Mouse (Mus musculus) CH12.LX (cell line): Measurements from ENCODE around the gene Prkab1. TPM values are rescaled to one million over a fixed set of nuclear protein-coding genes. Genes with fewer than 3 reads are reported as not detected.

Experiments
- DNase-seq: peaks from one replicate; pipeline ENCODE4 v3.0.0-alpha.2; 2013; ENCODE audit errors: extremely low read depth
- H3K27ac ChIP-seq: 2 replicates; pipeline ENCODE4 v1.5.1; 2012; ENCODE audit warnings: low read depth, mild to moderate bottlenecking, control low read depth, moderate library complexity; ENCODE audit not compliant: insufficient read depth
- H3K27me3 ChIP-seq: replicated peaks from 2 replicates; pipeline ENCODE3; 2012; ENCODE audit warnings: inconsistent platforms
- H3K36me3 ChIP-seq, 2 experiments: replicated peaks in 1 of 2; 2 replicates each; pipeline versions ENCODE3 to v1.6.1; 2012; ENCODE audit warnings: inconsistent platforms in 1 of 2, low read length in 1 of 2, mild to moderate bottlenecking in 1 of 2, mixed read lengths in 1 of 2, moderate library complexity in 1 of 2; ENCODE audit not compliant: control insufficient read depth in 1 of 2, insufficient read depth in 1 of 2
- H3K4me1 ChIP-seq, 2 experiments: 2 replicates each; pipeline ENCODE4 v1.6.1; 2012; ENCODE audit warnings: inconsistent platforms in 1 of 2, moderate library complexity in 1 of 2; ENCODE audit not compliant: insufficient read depth in 2 of 2, control insufficient read depth in 1 of 2
- H3K4me2 ChIP-seq: 2 replicates; pipeline ENCODE4 v1.6.1; 2012; ENCODE audit warnings: low read depth, mild to moderate bottlenecking, control low read depth; ENCODE audit not compliant: poor library complexity, insufficient read depth, severe bottlenecking
- H3K4me3 ChIP-seq, 3 experiments: fragments of 150-350 bp in 1 of 3; sonication (generic) in 1 of 3; replicated peaks in 1 of 3; 2 replicates each; pipeline versions ENCODE3 to v1.5.1; 2011 to 2012; ENCODE audit warnings: low read depth in 2 of 3, low read length in 2 of 3, mild to moderate bottlenecking in 2 of 3, moderate library complexity in 2 of 3, control low read depth in 1 of 3, improper control_type of control experiment in 1 of 3, inconsistent platforms in 1 of 3, mixed read lengths in 1 of 3; ENCODE audit not compliant: poor library complexity in 1 of 3
- H3K79me2 ChIP-seq: replicated peaks from 2 replicates; pipeline ENCODE4 v1.6.1; 2012; ENCODE audit warnings: mild to moderate bottlenecking, moderate library complexity; ENCODE audit not compliant: control insufficient read depth, poor library complexity, insufficient read depth, severe bottlenecking; ENCODE audit errors: extremely low read depth
- H3K9ac ChIP-seq: 2 replicates; pipeline ENCODE4 v1.6.1; 2012; ENCODE audit warnings: low read depth, mild to moderate bottlenecking, control low read depth, moderate library complexity; ENCODE audit not compliant: insufficient read depth
- H3K9me3 ChIP-seq: replicated peaks from 2 replicates; pipeline ENCODE3; 2012; ENCODE audit warnings: low read length, inconsistent platforms, mixed read lengths
- CHD2 ChIP-seq: IDR thresholded peaks from 2 replicates; pipeline ENCODE4 v1.6.1; 2011; ENCODE audit warnings: low read length, improper control_type of control experiment
- CTCF ChIP-seq, 2 experiments: IDR thresholded peaks in 1 of 2; conservative IDR thresholded peaks in 1 of 2; 2 replicates each; pipeline ENCODE4 v1.5.1; 2011 to 2012; ENCODE audit warnings: low read depth in 2 of 2, low read length in 2 of 2, improper control_type of control experiment in 1 of 2, inconsistent platforms in 1 of 2, mild to moderate bottlenecking in 1 of 2, moderate library complexity in 1 of 2
- MAX ChIP-seq: IDR thresholded peaks from 2 replicates; pipeline ENCODE4 v1.6.1; 2011; ENCODE audit warnings: low read length, improper control_type of control experiment
- PAX5 ChIP-seq: IDR thresholded peaks from 2 replicates; pipeline ENCODE4 v1.6.1; 2012; ENCODE audit warnings: low read length, inconsistent platforms, mixed read lengths
- POLR2A ChIP-seq: IDR thresholded peaks from 2 replicates; pipeline ENCODE4 v1.6.1; 2011; ENCODE audit warnings: low read depth, mild to moderate bottlenecking, improper control_type of control experiment, low read length
- POLR2AphosphoS2 ChIP-seq: IDR thresholded peaks from 2 replicates; pipeline ENCODE4 v1.6.1; 2011; ENCODE audit warnings: low read depth, low read length, improper control_type of control experiment
- TCF12 ChIP-seq: IDR thresholded peaks from 2 replicates; pipeline ENCODE4 v1.6.1; 2014; ENCODE audit warnings: low read depth, mild to moderate bottlenecking, inconsistent platforms, low read length, improper control_type of control experiment
- UBTF ChIP-seq: IDR thresholded peaks from 2 replicates; pipeline ENCODE4 v1.6.1; 2012; ENCODE audit warnings: low read depth, mild to moderate bottlenecking, inconsistent platforms, low read length, improper control_type of control experiment, moderate library complexity
- USF1 ChIP-seq: IDR thresholded peaks from 2 replicates; pipeline ENCODE4 v1.6.1; 2014; ENCODE audit warnings: low read depth, mild to moderate bottlenecking, inconsistent platforms, low read length, improper control_type of control experiment
- ZMIZ1 ChIP-seq: IDR thresholded peaks from 2 replicates; pipeline ENCODE4 v1.6.1; 2012; ENCODE audit warnings: low read depth, mild to moderate bottlenecking, inconsistent platforms, low read length, improper control_type of control experiment
- dilution Hi-C: fragments of 300-500 bp; cut with MboI; formaldehyde crosslinking; loops from 2 replicates; pipeline ENCODE4 v1.14.3; 2020; ENCODE audit warnings: low sequenced_read_pairs; ENCODE audit not compliant: extremely low pct_unique_long_range_greater_than_20kb, extremely low pct_ligation_motif_present
- in situ Hi-C: fragments of 300-500 bp; cut with MboI; formaldehyde crosslinking; loops from 3 replicates; pipeline ENCODE4 v1.14.3; 2019; ENCODE audit warnings: low sequenced_read_pairs, low pct_ligation_motif_present, low pct_unique_long_range_greater_than_20kb, mixed read lengths
- polyA plus RNA-seq: library from polyadenylated mRNA; unstranded; fragments of >175 nt; gene quantifications from 2 replicates; pipeline ENCODE4 v1.2.1, GENCODE M21; 2012; ENCODE audit warnings: low read depth; ENCODE audit not compliant: insufficient read length
- total RNA-seq, 2 experiments: library from RNA; depleted of rRNA; stranded (reverse); fragments of 300-350 nt in 1 of 2; fragments of >200 nt in 1 of 2; gene quantifications; 2 replicates each; pipeline ENCODE4 v1.2.3; 2012 to 2014

The Prkab1 gene
- total and polyA plus RNA-seq, 3 experiments, result 20.1 to 26.8 (median 24.1) TPM

GRCm38 (mm10) chr5:115971236-115971635, 53.1 kb downstream of the Prkab1 start:
- Histone ChIP-seq H3K36me3 (peaks cover 40 to 89% of the 10 kb centered on the region in 2 experiments), H3K4me1 (no peaks in the 10 kb centered on the region), H3K4me3 (no peak overlapping the region), H3K4me2 (no peak overlapping the region), H3K27ac (no peak overlapping the region), H3K9ac (no peak overlapping the region), H3K79me2 (no peaks in the 10 kb centered on the region)
- in situ Hi-C loops, result no loop called here
- TF ChIP-seq USF1 (no peak), TCF12 (no peak), POLR2A (no peak), CHD2 (no peak), CTCF (conservative IDR thresholded peaks at IDR 0.05 in 1 of 2, IDR thresholded peaks at IDR 0.05 in 1 of 2; ENCODE audit: low read depth in 2 of 2, low read length in 2 of 2) (no peak), POLR2AphosphoS2 (no peak), UBTF (no peak), MAX (no peak), PAX5 (no peak), ZMIZ1 (no peak)
- TF ChIP-seq, all 38 proteins: peak for 0
- DNase-seq, result no peak
- dilution Hi-C loops, result no loop called here
- no peaks in the 10 kb centered on the region for H3K27me3 ChIP-seq
- no peaks in the 10 kb centered on the region for H3K9me3 ChIP-seq

Other genes with a start within 250 kb of the Prkab1 start
- gene Cit, start 179.2 kb downstream of the Prkab1 start, total RNA-seq (2012; rRNA removed), result 23.2 and 24.9 TPM in 2 replicates
- gene Cit, start 179.2 kb downstream of the Prkab1 start, total RNA-seq (2014; rRNA removed), result 6.6 and 7.0 TPM in 2 replicates
- gene Cit, start 179.2 kb downstream of the Prkab1 start, polyA plus RNA-seq, result 16.2 and 19.3 TPM in 2 replicates
- gene Tmem233, start 58.7 kb upstream of the Prkab1 start, total RNA-seq (2012; rRNA removed), result not detected in 2 replicates
- not detected in 2 replicates for gene Tmem233, start 58.7 kb upstream of the Prkab1 start, total RNA-seq (2014; rRNA removed)
- gene Tmem233, start 58.7 kb upstream of the Prkab1 start, polyA plus RNA-seq, result not detected in 2 replicates